ENCODE assay signal across 8 mouse cellular contexts in genomic region chr9:78787866-78788265, GRCm38 (mm10).
DNase-seq lines count a peak whose midpoint lies in the region; ATAC-seq lines count a peak whose summit lies in the region.

No protein-coding gene starts in this region.

- no peak overlapping the region for H3K9ac ChIP-seq in hindbrain, embryonic 16.5 days (ENCODE audit: low read depth, low read length)
- H3K9ac ChIP-seq in neural tube, embryonic 13.5 days: no peak overlapping the region

- 8% methylated on average over 1 of the region's 1 CpGs for WGBS in hindbrain, embryonic 16.5 days
- WGBS in neural tube, embryonic 13.5 days: 6% methylated on average over 1 of the region's 1 CpGs

- no peaks in the 10 kb centered on the region for H3K36me3 ChIP-seq in hindbrain, embryonic 16.5 days (ENCODE audit: control insufficient read depth, insufficient read depth, low read length)
- no peaks in the 10 kb centered on the region for H3K36me3 ChIP-seq in neural tube, embryonic 13.5 days

- no peak overlapping the region for H3K4me2 ChIP-seq in hindbrain, embryonic 16.5 days (ENCODE audit: low read length)
- H3K4me2 ChIP-seq in neural tube, embryonic 13.5 days: no peak overlapping the region

- DNase-seq in gastrocnemius, postnatal 10 days: peak; percentile 5
- no peak for DNase-seq in gastrocnemius, adult 8-10 months (ENCODE audit: low spot score in 2 of 2)
- DNase-seq in Muller cell, postnatal 12 days (ENCODE audit: inconsistent ontology term): peak; percentile 29
- peak; percentile 54 for DNase-seq in embryo, embryonic 11.5 days (ENCODE audit: low read depth, low spot score)
- peak; percentile 11 for DNase-seq in left cerebral cortex, postnatal 4 days
- DNase-seq in B cell, adult 2 months: no peak

- no peak overlapping the region for H3K27ac ChIP-seq in hindbrain, embryonic 16.5 days (ENCODE audit: low read depth, low read length)
- H3K27ac ChIP-seq in neural tube, embryonic 13.5 days (replicated peaks): no peak overlapping the region

- intact Hi-C loops in left cerebral cortex, postnatal 4 days (cut with DNase I): loop anchor here (2.0 kb wide), 1 partner anchor 935 kb away; no protein-coding TSS in a partner anchor

- no peaks in the 10 kb centered on the region for H3K9me3 ChIP-seq in hindbrain, embryonic 16.5 days (ENCODE audit: control insufficient read depth, low read length)
- H3K9me3 ChIP-seq in neural tube, embryonic 13.5 days: no peaks in the 10 kb centered on the region

- no peaks in the 10 kb centered on the region for H3K4me1 ChIP-seq in hindbrain, embryonic 16.5 days (ENCODE audit: control insufficient read depth, insufficient read depth, low read depth, low read length)
- H3K4me1 ChIP-seq in neural tube, embryonic 13.5 days (replicated peaks): no peaks in the 10 kb centered on the region

- peak; percentile 94 for ATAC-seq in hindbrain, embryonic 16.5 days
- ATAC-seq in neural tube, embryonic 13.5 days (ENCODE audit: low read depth): peak; percentile 91

- no peaks in the 10 kb centered on the region for H3K27me3 ChIP-seq in hindbrain, embryonic 16.5 days (replicated peaks; ENCODE audit: control insufficient read depth, insufficient read depth, low read length)
- peaks cover 4% of the 10 kb centered on the region; the same call in 1 of the 2 replicates for H3K27me3 ChIP-seq in neural tube, embryonic 13.5 days

- no peak overlapping the region for H3K4me3 ChIP-seq in hindbrain, embryonic 16.5 days (ENCODE audit: low read length)
- H3K4me3 ChIP-seq in neural tube, embryonic 13.5 days: no peak overlapping the region

Comparison
In these comparisons a context has a peak if more than half of its experiments do, and no peak if none do; other contexts are left out.
1. DNase-seq: peak in gastrocnemius, postnatal 10 days (single experiment), Muller cell, postnatal 12 days (single experiment), embryo, embryonic 11.5 days (single experiment) and left cerebral cortex, postnatal 4 days (single experiment); none in gastrocnemius, adult 8-10 months (0 of 2) and B cell, adult 2 months (0 of 2).